11 mouse cellular contexts compared by ENCODE assay signal in genomic region chr9:121823991-121824390, GRCm38 (mm10). TPM values are rescaled to one million over a fixed set of nuclear protein-coding genes. Genes with fewer than 3 reads are reported as not detected.
DNase-seq lines count a peak whose midpoint lies in the region; ATAC-seq and TF ChIP-seq lines count a peak whose summit lies in the region.
"Had no signal": no experiment of that assay in that cellular context is flagged by ENCODE, and none has a peak within 500 bp of the region (broad histone marks: within the 10 kb centered on the region; RNA-seq: fewer than 3 reads in every experiment).

No protein-coding gene starts in this region.

- no peak for TF ChIP-seq CTCF in thymus, adult 2 months (IDR thresholded peaks at IDR 0.05; ENCODE audit: borderline replicate concordance, control insufficient read depth, extremely low read depth, insufficient read depth, low read length, poor library complexity)

- peaks cover 27% of the 10 kb centered on the region for H3K4me1 ChIP-seq in hindbrain, embryonic 15.5 days (replicated peaks)
- H3K4me1 ChIP-seq in thymus, adult 2 months (replicated peaks; ENCODE audit: control insufficient read depth, insufficient read depth, low read length): no peaks in the 10 kb centered on the region

- H3K4me3 ChIP-seq in hindbrain, embryonic 15.5 days: no peak overlapping the region
- H3K4me3 ChIP-seq in thymus, adult 2 months (ENCODE audit: control insufficient read depth, insufficient read depth, low read length): no peak overlapping the region

- H3K36me3 ChIP-seq in hindbrain, embryonic 15.5 days: no peaks in the 10 kb centered on the region
- H3K36me3 ChIP-seq in thymus, adult 2 months (ENCODE audit: control insufficient read depth, insufficient read depth, low read length): no peaks in the 10 kb centered on the region

- 48% methylated on average over 7 of the region's 7 CpGs for WGBS in hindbrain, embryonic 15.5 days
- WGBS in thymus, adult 2 months: 97% methylated on average over 7 of the region's 7 CpGs

- TF ChIP-seq POLR2A in thymus, adult 2 months (IDR thresholded peaks at IDR 0.05; ENCODE audit: control insufficient read depth, extremely low read depth, insufficient read depth, low read length, poor library complexity): no peak

- no peaks in the 10 kb centered on the region for H3K27me3 ChIP-seq in hindbrain, embryonic 15.5 days
- H3K27me3 ChIP-seq in thymus, adult 2 months (ENCODE audit: control insufficient read depth, insufficient read depth, low read length): no peaks in the 10 kb centered on the region

- H3K9me3 ChIP-seq in hindbrain, embryonic 15.5 days: no peaks in the 10 kb centered on the region

- H3K9ac ChIP-seq in hindbrain, embryonic 15.5 days: no peak overlapping the region

- peak; percentile 15 for DNase-seq in kidney, adult 18-20 months
- no peak for DNase-seq in kidney, postnatal 10 days
- peak; percentile 77 for DNase-seq in retina, postnatal 1 day
- DNase-seq in retina, embryonic 14.5 days (ENCODE audit: low spot score): no peak
- DNase-seq in heart, adult 11 months: no peak
- DNase-seq in thymus, adult 2 months: no peak
- DNase-seq: adrenal gland, postnatal 10 days; lung, adult 2 months; thymus, adult 18-20 months had no signal

- H3K4me2 ChIP-seq in hindbrain, embryonic 15.5 days: no peak overlapping the region

- ATAC-seq in hindbrain, embryonic 15.5 days (ENCODE audit: low FRiP score, low read depth): peak; percentile 35; the same call in 1 of the 2 replicates

- H3K27ac ChIP-seq in hindbrain, embryonic 15.5 days (replicated peaks): 0 out of 2 replicates have a peak overlapping the region, but pooled peaks have one; percentile 76
- H3K27ac ChIP-seq in thymus, adult 2 months (ENCODE audit: control insufficient read depth, insufficient read depth, low read length): no peak overlapping the region

RNA-seq across cellular contexts. Expression of gene Ccdc13, which starts 15.3 kb away (rescaled TPM):
- 3.2 and 3.5 TPM in 2 replicates for polyA plus RNA-seq in hindbrain, embryonic 15.5 days (2015; fragmentation: Nextera tagmentation; extraction: Ambion mirVana)
- 0.18 and 0.34 TPM in 2 replicates for polyA plus RNA-seq in thymus, adult 2 months (2012; rRNA removed)

RNA-seq across cellular contexts. Expression of gene Hhatl, which starts 31.7 kb away (rescaled TPM):
- 0.14 and 0.19 TPM in 2 replicates for polyA plus RNA-seq in hindbrain, embryonic 15.5 days (2015; fragmentation: Nextera tagmentation; extraction: Ambion mirVana)
- polyA plus RNA-seq in thymus, adult 2 months (2012; rRNA removed): 1.1 and 12.5 TPM in 2 replicates
- polyA plus RNA-seq: limb, embryonic 11.5 days had no signal

RNA-seq across cellular contexts. Expression of gene Higd1a, which starts 34.2 kb away (rescaled TPM):
- 157 and 160 TPM in 2 replicates for polyA plus RNA-seq in hindbrain, embryonic 15.5 days (2015; fragmentation: Nextera tagmentation; extraction: Ambion mirVana)
- 9.1 and 17.6 TPM in 2 replicates for polyA plus RNA-seq in thymus, adult 2 months (2012; rRNA removed)

RNA-seq across cellular contexts. Expression of gene Klhl40, which starts 46.6 kb away (rescaled TPM):
- 1.4 and 1.8 TPM in 2 replicates for polyA plus RNA-seq in hindbrain, embryonic 15.5 days (2015; fragmentation: Nextera tagmentation; extraction: Ambion mirVana)
- 0.89 and 0.93 TPM in 2 replicates for polyA plus RNA-seq in thymus, adult 2 months (2012; rRNA removed)

Comparison
In these comparisons a context has a peak if more than half of its experiments do, and no peak if none do; other contexts are left out.
1. DNase-seq: peak in kidney, adult 18-20 months (single experiment) and retina, postnatal 1 day (single experiment); none in kidney, postnatal 10 days (single experiment), retina, embryonic 14.5 days (single experiment), heart, adult 11 months (single experiment) and thymus, adult 2 months (single experiment).